Mouse (Mus musculus) hindbrain, embryonic 10.5 days (tissue): ENCODE data around the gene Rdh9. TPM values are rescaled to one million over a fixed set of nuclear protein-coding genes. Genes with fewer than 3 reads are reported as not detected.
"Not testable (repeated sequence)": the region's sequence is repeated elsewhere in the genome, so short reads cannot be mapped to it uniquely, and the experiment has no call there.

Experiments
- DNase-seq: peaks from one replicate; pipeline ENCODE4 v3.0.0-alpha.2; 2017; ENCODE audit warnings: low spot score
- H3K27ac ChIP-seq: fragments of 300-500 bp; sonication (generic); 2 replicates; pipeline ENCODE4 v1.5.1; 2016; ENCODE audit warnings: mild to moderate bottlenecking, moderate library complexity
- H3K27me3 ChIP-seq: fragments of 300-500 bp; sonication (generic); 2 replicates; pipeline ENCODE4 v1.6.1; 2016; ENCODE audit warnings: mild to moderate bottlenecking; ENCODE audit not compliant: poor library complexity, insufficient read depth, severe bottlenecking
- H3K36me3 ChIP-seq: fragments of 300-500 bp; sonication (generic); 2 replicates; pipeline ENCODE4 v1.6.1; 2016; ENCODE audit warnings: mild to moderate bottlenecking, moderate library complexity
- H3K4me1 ChIP-seq: fragments of 300-500 bp; sonication (generic); replicated peaks from 2 replicates; pipeline ENCODE4 v1.6.1; 2016; ENCODE audit warnings: mild to moderate bottlenecking
- H3K4me3 ChIP-seq: fragments of 300-500 bp; sonication (generic); 2 replicates; pipeline ENCODE4 v1.5.1; 2016; ENCODE audit warnings: mild to moderate bottlenecking, moderate library complexity
- H3K9me3 ChIP-seq: fragments of 300-500 bp; sonication (generic); 2 replicates; pipeline ENCODE4 v1.6.1; 2016; ENCODE audit warnings: mild to moderate bottlenecking, moderate library complexity
- WGBS: fragments of 180-500 bp; shearing (Covaris S2); methylation state at CpG from one replicate; pipeline ENCODE4 v1.1.7; 2016; 5-methylcytosine and 5-hydroxymethylcytosine counted together
- polyA plus RNA-seq: library from polyadenylated mRNA; unstranded; fragments of >200 nt; fragmentation: Nextera tagmentation; extraction: Ambion mirVana; gene quantifications from 2 replicates; pipeline ENCODE4 v1.2.1, GENCODE M21; 2016

The Rdh9 gene
- polyA plus RNA-seq, 1 experiment from 2014 or later, result not detected

DNA sequence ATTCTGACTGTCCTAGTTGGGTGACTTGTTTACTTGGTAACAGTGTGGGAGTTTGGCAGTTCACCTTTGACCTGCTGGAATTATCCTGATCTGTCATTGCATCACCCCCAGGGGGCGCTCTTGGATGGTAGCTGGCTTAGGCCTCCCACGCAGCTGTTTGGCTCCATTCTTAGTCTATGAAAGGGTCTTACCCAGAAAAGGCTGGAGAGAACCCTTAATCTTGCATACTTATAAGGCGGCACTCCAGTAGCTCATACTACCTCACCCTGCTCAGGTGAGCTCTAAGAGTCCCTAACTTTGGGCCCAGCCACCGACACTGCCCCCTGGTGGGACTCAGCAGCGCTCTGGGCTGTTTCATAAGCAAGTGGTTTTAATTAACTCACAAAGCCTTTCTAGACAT lies 31.5 kb upstream of the Rdh9 start:
- WGBS, result 64% methylated on average over 5 of the region's 5 CpGs
- Histone ChIP-seq H3K27me3 (no peaks in the 10 kb centered on the region), H3K4me3 (no peak overlapping the region), H3K9me3 (no peaks in the 10 kb centered on the region), H3K27ac (no peak overlapping the region), H3K4me1 (peaks cover 27% of the 10 kb centered on the region), H3K36me3 (peaks cover 78% of the 10 kb centered on the region)
- peak; percentile 59 for DNase-seq

DNA sequence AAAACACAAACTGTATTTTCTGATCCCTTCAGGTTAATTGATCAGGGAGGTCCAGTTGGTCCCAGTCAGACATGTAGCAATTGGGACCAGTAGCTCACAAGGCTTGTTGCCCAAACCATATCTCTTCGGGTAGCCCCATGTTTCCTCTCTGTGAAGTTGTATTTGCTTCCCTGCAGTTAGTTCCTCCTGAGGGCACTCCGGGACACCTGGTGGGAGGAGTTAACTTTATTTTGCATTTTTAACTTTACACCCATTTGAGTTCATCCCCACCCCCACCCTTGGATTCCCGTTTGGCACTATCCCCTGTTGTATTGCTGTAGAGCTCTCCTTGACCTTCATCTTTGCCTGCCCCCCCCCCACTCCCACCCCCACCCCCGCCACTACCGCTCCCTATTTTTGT lies 30.3 kb upstream of the Rdh9 start:
- WGBS, result 85% methylated on average over 5 of the region's 5 CpGs
- no peaks in the 10 kb centered on the region for H3K27me3 ChIP-seq
- H3K27ac ChIP-seq, result no peak overlapping the region
- H3K4me3 ChIP-seq, result no peak overlapping the region
- H3K4me1 ChIP-seq, result peaks cover 25% of the 10 kb centered on the region
- H3K9me3 ChIP-seq, result no peaks in the 10 kb centered on the region
- peaks cover 78% of the 10 kb centered on the region for H3K36me3 ChIP-seq
- no peak for DNase-seq

- Histone ChIP-seq H3K36me3 (peaks cover 65% of the 10 kb centered on the region), H3K9me3 (no peaks in the 10 kb centered on the region), H3K4me1 (peaks cover 22% of the 10 kb centered on the region), H3K27ac (no peak overlapping the region), H3K4me3 (no peak overlapping the region), H3K27me3 (no peaks in the 10 kb centered on the region)
- DNase-seq, result no peak
- 92% methylated on average over 8 of the region's 8 CpGs for WGBS
Observed at GRCm38 (mm10) chr10:127747254-127747653, 28.9 kb upstream of the Rdh9 start.

DNA sequence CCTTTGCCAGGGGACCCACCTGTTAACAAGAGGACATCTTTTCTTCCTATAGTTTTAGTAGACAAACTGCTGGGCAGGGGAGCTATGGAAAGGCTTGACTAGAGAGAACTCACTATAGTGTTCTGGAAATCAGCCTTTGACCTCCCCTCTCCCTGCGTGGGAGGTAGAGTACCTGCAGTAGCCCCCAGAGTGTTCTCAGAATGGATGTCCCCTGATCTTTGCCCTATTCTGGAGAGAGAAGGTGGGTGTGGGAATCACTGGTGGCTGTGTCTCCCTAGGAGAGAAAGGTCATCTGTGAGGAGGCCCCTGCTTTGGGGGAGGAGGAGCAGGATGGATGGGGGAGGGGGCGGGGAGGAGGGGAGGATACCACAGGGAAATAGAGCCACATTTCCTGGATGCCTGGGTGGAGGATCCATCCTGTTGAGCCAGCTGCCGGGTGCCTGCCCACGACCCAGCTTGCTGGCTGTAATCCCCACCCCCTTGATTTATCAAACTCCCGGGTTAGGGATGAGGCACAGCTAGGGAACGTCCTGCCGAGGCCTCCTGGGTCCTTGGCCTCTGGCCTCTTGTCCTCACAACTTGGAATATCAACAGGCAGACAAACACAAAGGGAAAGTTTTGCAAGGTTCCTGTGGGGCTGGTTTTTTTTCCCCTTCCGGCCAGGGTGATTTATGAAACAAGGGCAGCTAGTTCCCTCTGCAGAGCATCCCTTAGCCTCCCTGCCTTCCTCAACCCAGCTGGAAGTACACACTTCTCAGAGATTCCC lies 27.2 kb upstream of the Rdh9 start:
- Histone ChIP-seq H3K36me3 (peaks cover 48% of the 10 kb centered on the region), H3K27me3 (no peaks in the 10 kb centered on the region), H3K9me3 (no peaks in the 10 kb centered on the region), H3K4me1 (peaks cover 22% of the 10 kb centered on the region), H3K4me3 (no peak overlapping the region), H3K27ac (0 out of 2 replicates have a peak overlapping the region, but pooled peaks have one; percentile 35)
- WGBS, result 5% methylated on average over 8 of the region's 8 CpGs
- DNase-seq, result no peak

DNA sequence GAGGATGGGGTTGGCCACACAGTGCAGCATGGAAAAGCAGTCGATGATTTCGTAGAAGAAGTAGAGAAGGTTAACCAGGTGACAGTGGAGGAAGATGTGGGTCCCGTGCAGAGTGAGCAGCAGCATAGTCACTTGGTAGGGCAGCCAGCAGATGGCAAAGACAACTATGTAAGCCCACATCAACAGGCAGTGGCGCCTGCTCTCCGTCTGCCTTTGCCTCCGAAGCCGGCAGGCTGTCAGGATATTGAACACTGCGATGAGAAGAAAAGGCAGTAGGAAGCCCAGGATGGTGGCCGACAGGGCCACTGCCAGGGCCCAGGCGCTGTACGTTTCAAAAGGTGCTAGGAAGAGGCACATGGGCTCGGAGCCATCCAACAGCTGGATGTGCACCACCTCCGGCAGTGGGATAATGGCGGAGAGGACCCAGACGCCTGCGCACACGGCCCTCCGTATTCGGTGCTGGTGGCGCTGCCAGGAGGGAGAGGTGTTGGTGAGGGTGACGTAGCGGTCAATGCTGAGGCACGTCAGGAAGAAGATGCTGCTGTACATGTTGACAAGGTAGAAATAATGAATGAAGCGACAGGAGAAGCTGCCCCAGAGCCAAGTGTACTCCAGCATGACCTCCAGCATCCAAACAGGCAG lies 25.9 kb upstream of the Rdh9 start:
- H3K36me3 ChIP-seq, result peaks cover 36% of the 10 kb centered on the region
- no peak for DNase-seq
- H3K4me3 ChIP-seq, result peak overlapping the region; percentile 33; the same call in 1 of the 2 replicates
- H3K27ac ChIP-seq, result 0 out of 2 replicates have a peak overlapping the region, but pooled peaks have one; percentile 4
- H3K9me3 ChIP-seq, result no peaks in the 10 kb centered on the region
- no peaks in the 10 kb centered on the region for H3K27me3 ChIP-seq
- H3K4me1 ChIP-seq, result peaks cover 22% of the 10 kb centered on the region
- 46% methylated on average over 24 of the region's 24 CpGs for WGBS

GRCm38 (mm10) chr10:127751548-127751947 lies 24.6 kb upstream of the Rdh9 start, which contains the start of gene Gpr182:
TSS of gene Gpr182 (minus strand) at chr10:127751732.
- Histone ChIP-seq H3K27me3 (no peaks in the 10 kb centered on the region), H3K9me3 (no peaks in the 10 kb centered on the region), H3K4me3 (no peak within 1 kb of the TSS), H3K27ac (no peak within 1 kb of the TSS), H3K4me1 (peaks cover 28% of the 10 kb centered on the region), H3K36me3 (peaks cover 23% of the 10 kb centered on the region)
- 55% methylated on average over 8 of the region's 8 CpGs for WGBS
- no peak for DNase-seq

GRCm38 (mm10) chr10:127754566-127755166 lies 21.5 kb upstream of the Rdh9 start:
- 83% methylated on average over 6 of the region's 6 CpGs for WGBS
- Histone ChIP-seq H3K27ac (no peak overlapping the region), H3K36me3 (no peaks in the 10 kb centered on the region), H3K4me1 (peaks cover 13% of the 10 kb centered on the region), H3K27me3 (no peaks in the 10 kb centered on the region), H3K9me3 (no peaks in the 10 kb centered on the region), H3K4me3 (no peak overlapping the region)
- no peak for DNase-seq

DNA sequence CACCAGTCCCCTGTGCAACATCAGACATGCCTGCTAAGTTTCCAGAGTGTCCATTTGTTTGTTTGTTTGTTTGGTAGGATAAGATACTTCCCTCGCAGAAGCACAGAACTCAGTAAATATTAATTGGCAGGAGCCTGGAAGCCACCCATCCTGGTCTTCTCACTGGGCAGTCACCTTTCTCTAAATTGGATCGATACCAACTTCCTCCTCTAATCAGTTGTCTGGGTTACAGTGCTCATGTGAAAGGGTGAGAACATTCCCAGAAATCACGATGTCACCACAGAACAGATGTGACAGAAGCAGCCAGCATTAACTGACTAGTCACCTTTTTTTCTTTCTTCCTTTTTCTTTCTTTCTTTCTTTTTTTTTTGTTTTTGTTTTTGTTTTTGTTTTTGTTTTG lies 20.9 kb upstream of the Rdh9 start:
- Histone ChIP-seq H3K27me3 (no peaks in the 10 kb centered on the region), H3K27ac (no peak overlapping the region), H3K9me3 (no peaks in the 10 kb centered on the region), H3K4me3 (no peak overlapping the region), H3K4me1 (peaks cover 8% of the 10 kb centered on the region), H3K36me3 (no peaks in the 10 kb centered on the region)
- WGBS, result 87% methylated on average over 3 of the region's 3 CpGs
- no peak for DNase-seq

DNA sequence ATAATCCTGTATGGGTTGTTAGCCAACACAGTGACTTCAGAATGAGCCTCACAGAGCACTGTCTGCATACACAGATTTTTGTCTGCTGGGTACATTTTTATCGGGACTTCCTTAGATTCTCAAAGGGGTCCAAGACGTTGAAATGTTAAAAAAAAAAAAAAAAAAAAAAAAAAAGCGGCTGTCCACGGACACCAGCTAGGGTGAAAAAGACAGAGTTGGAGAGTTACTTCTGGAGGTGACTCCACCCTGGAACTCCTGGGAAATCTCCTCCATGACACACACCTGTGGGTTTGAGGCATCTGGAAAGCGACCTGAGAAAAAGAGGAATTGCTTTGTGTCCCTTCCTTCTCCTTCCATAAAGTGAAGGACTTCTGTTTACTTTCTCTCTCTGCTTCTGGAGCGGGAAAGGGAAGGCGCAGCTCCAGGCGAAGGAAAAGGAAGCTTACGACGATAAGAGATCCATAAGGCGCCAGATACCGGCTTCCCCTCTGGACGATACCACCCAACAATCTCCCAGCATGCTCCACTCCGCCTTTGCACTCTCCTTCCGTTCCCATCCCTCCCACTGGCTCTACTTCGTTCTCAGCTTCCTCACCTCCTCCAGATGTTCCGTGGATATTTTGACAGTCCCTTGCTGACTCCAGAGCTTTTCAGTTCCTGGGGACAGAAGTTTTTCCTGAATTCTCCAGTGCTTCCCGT lies 20.3 kb upstream of the Rdh9 start:
- no peak for DNase-seq
- Histone ChIP-seq H3K36me3 (no peaks in the 10 kb centered on the region), H3K4me1 (peaks cover 6% of the 10 kb centered on the region; the same call in 1 of the 2 replicates), H3K27me3 (no peaks in the 10 kb centered on the region), H3K4me3 (peak overlapping the region; percentile 26), H3K27ac (no peak overlapping the region), H3K9me3 (no peaks in the 10 kb centered on the region)
- 53% methylated on average over 18 of the region's 18 CpGs for WGBS

DNA sequence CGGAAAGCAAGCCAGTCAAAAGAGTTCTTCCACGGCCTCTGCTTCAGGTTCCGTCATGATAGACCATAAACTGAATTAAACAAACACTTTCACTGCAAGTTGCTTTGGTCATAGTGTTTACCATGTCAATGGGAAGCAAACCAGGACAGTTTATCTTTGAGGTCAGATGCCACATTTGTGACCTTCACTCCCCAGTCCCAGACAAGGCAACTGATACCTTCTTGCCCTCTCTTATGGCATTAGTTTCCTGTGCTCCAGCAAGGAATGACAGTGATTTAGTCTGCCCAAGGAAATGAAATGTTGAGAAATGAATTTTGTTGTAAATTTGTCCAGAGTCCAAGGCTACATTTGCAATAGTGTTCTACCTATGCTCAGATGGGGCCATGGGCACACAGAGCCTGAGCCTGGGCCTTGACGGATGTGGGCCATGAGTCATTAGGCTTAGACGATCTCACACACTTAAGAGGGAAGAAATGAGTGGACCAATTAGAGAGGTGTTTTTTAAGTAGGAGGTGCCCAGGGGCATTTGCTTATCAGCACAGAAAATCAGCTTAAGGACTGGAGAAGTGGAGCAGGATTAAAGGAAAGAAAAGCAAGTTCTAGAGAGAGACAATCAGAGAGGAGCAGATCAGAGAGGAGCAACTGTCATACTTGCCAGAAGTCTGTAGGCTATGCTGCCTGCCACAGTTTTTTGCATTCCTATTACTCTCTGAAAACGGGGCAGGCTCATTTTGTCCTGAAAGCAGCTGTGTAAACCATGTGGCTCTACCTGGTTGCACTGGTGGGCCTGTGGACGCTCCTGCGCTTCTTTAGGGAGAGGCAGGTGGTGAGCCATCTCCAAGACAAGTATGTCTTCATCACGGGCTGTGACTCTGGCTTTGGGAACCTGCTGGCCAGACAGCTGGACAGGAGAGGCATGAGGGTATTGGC lies 16.7 kb upstream of the Rdh9 start, which contains the start of the genes Rdh1 and Rdh16f1:
Gene Rdh1, plus strand, starts transcription at position 541 of the 930 bp plus-strand sequence.
Gene Rdh16f1, plus strand, starts transcription at position 607 of the 930 bp plus-strand sequence.
- Histone ChIP-seq H3K36me3 (no peaks in the 10 kb centered on the region), H3K27me3 (no peaks in the 10 kb centered on the region), H3K4me1 (0 out of 2 replicates have a peak, but pooled peaks cover 6% of the 10 kb centered on the region), H3K27ac (no peak within 1 kb of the TSS), H3K9me3 (no peaks in the 10 kb centered on the region), H3K4me3 (no peak within 1 kb of the TSS)
- no peak for DNase-seq
- 81% methylated on average over 9 of the region's 9 CpGs for WGBS

DNA sequence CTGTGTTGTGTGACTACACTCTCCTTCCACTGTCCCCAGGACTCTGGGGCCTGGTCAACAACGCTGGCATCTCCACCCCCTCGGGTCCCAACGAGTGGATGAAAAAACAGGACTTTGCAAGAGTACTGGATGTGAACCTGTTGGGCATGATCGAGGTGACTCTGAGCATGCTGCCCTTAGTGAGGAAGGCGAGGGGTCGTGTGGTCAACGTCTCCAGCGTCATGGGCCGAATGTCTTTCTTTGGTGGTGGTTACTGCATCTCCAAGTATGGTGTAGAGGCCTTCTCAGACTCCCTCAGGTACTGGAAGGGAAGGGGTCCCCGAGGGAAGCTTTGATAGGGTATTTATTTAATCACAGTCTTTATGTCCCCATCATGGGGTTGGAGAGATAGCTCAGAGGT lies 13.3 kb upstream of the Rdh9 start:
- not testable (repeated sequence) for H3K27ac ChIP-seq, H3K4me1 ChIP-seq, H3K4me3 ChIP-seq, H3K9me3 ChIP-seq, H3K27me3 ChIP-seq, H3K36me3 ChIP-seq, DNase-seq
- 89% methylated on average over 10 of the region's 10 CpGs for WGBS
